Mouse (Mus musculus) hindbrain, embryonic 16.5 days (tissue): Measurements from ENCODE around the gene Txk. TPM values are rescaled to one million over a fixed set of nuclear protein-coding genes. Genes with fewer than 3 reads are reported as not detected.

Experiments used
- ATAC-seq: fragments of 200-750 bp; cut with Nextera tagmentation; 2 replicates; pipeline ENCODE4 v1.8.0; 2017; ENCODE audit warnings: moderate TSS enrichment, moderate library complexity
- H3K27ac ChIP-seq: fragments of 300-500 bp; sonication (generic); 2 replicates; pipeline ENCODE4 v1.5.1; 2014; ENCODE audit warnings: low read depth, mild to moderate bottlenecking, control low read depth, low read length, moderate library complexity
- H3K27me3 ChIP-seq: fragments of 300-500 bp; sonication (generic); replicated peaks from 2 replicates; pipeline ENCODE4 v1.6.1; 2014; ENCODE audit warnings: low read length; ENCODE audit not compliant: control insufficient read depth, insufficient read depth
- H3K36me3 ChIP-seq: fragments of 300-500 bp; sonication (generic); 2 replicates; pipeline ENCODE4 v1.6.1; 2014; ENCODE audit warnings: mild to moderate bottlenecking, low read length, moderate library complexity, mixed read lengths; ENCODE audit not compliant: control insufficient read depth, insufficient read depth
- H3K4me1 ChIP-seq: fragments of 300-500 bp; sonication (generic); 2 replicates; pipeline ENCODE4 v1.6.1; 2014; ENCODE audit warnings: low read depth, low read length; ENCODE audit not compliant: control insufficient read depth, insufficient read depth
- H3K4me2 ChIP-seq: fragments of 300-500 bp; sonication (generic); 2 replicates; pipeline ENCODE4 v1.6.1; 2014; ENCODE audit warnings: mild to moderate bottlenecking, low read length, control low read depth, moderate library complexity
- H3K4me3 ChIP-seq: fragments of 300-500 bp; sonication (generic); 2 replicates; pipeline ENCODE4 v1.5.1; 2014; ENCODE audit warnings: mild to moderate bottlenecking, low read length, control low read depth, moderate library complexity
- H3K9ac ChIP-seq: fragments of 300-500 bp; sonication (generic); 2 replicates; pipeline ENCODE4 v1.6.1; 2014; ENCODE audit warnings: low read depth, mild to moderate bottlenecking, control low read depth, low read length, moderate library complexity
- H3K9me3 ChIP-seq: fragments of 300-500 bp; sonication (generic); 2 replicates; pipeline ENCODE4 v1.6.1; 2014; ENCODE audit warnings: mild to moderate bottlenecking, low read length, moderate library complexity; ENCODE audit not compliant: control insufficient read depth
- WGBS: fragments of 180-500 bp; shearing (Covaris S2); extraction: QIAGEN DNeasy Blood & Tissue Kit; methylation state at CpG from one replicate; pipeline ENCODE4 v1.1.7; 2014; 5-methylcytosine and 5-hydroxymethylcytosine counted together
- polyA plus RNA-seq: library from polyadenylated mRNA; unstranded; fragments of >200 nt; fragmentation: Nextera tagmentation; extraction: Ambion mirVana; gene quantifications from 2 replicates; pipeline ENCODE4 v1.2.1, GENCODE M21; 2015

The Txk gene
- polyA plus RNA-seq, 1 experiment from 2014 or later = 0.23 TPM

DNA sequence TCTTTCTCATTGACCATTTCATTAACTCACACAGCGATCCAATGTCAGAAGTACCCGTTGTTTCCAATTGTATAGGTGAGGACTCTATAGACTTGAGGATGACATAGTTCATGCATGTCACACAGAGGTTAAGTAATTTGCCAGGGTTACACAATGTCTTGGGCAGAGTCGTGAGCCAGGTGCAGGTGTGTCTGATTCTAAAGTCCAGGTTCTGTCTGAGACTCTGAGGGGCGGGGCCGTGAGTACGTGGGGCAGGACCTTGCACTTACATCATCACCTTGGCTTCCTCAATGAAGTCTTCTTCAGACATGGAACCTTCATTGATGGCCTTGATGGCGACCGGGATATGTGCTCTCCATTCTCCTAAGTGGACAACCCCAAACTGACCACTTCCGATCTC, 42.6 kb downstream of the Txk start:
- 95% methylated on average over 9 of the region's 9 CpGs for WGBS

GRCm38 (mm10) chr5:72709451-72709850, 43.1 kb downstream of the Txk start:
- Histone ChIP-seq H3K27ac (no peak overlapping the region), H3K4me3 (no peak overlapping the region), H3K4me1 (no peaks in the 10 kb centered on the region), H3K4me2 (no peak overlapping the region), H3K27me3 (no peaks in the 10 kb centered on the region), H3K9me3 (peaks cover 7% of the 10 kb centered on the region), H3K9ac (no peak overlapping the region), H3K36me3 (no peaks in the 10 kb centered on the region)
- ATAC-seq = no peak
- 89% methylated on average over 13 of the region's 13 CpGs for WGBS

More for the DNA sequence above, 42.6 kb downstream of the Txk start:
- no peak overlapping the region for H3K4me3 ChIP-seq
- H3K4me2 ChIP-seq = no peak overlapping the region
- peaks cover 5% of the 10 kb centered on the region for H3K9me3 ChIP-seq
- no peak overlapping the region for H3K9ac ChIP-seq
- no peak for ATAC-seq
- no peak overlapping the region for H3K27ac ChIP-seq
- no peaks in the 10 kb centered on the region for H3K36me3 ChIP-seq
- H3K27me3 ChIP-seq = no peaks in the 10 kb centered on the region
- no peaks in the 10 kb centered on the region for H3K4me1 ChIP-seq

DNA sequence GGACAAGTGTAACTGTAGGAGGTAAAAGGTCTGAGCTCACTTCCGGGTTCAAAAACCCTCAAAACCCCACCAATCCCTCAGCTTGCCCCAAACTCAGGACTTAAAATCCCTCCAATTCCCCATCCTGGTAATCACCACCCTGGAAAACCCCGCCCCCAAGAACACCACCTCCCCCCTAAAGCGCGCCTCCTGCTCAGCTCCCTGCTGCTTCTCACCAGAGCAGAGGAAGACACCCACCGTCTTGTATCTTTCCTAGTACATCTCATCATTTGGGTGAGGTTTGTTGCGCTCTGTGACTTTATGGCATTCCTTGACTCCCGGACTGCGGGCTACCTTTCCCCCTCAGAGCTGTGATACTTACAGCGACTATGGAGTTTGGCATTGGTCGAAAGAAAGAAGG, 45.9 kb downstream of the Txk start:
- H3K9me3 ChIP-seq = peaks cover 7% of the 10 kb centered on the region
- H3K36me3 ChIP-seq = no peaks in the 10 kb centered on the region
- H3K4me2 ChIP-seq = no peak overlapping the region
- ATAC-seq = no peak
- no peak overlapping the region for H3K4me3 ChIP-seq
- 61% methylated on average over 10 of the region's 10 CpGs for WGBS
- H3K27me3 ChIP-seq = no peaks in the 10 kb centered on the region
- H3K4me1 ChIP-seq = no peaks in the 10 kb centered on the region
- no peak overlapping the region for H3K27ac ChIP-seq
- no peak overlapping the region for H3K9ac ChIP-seq

DNA sequence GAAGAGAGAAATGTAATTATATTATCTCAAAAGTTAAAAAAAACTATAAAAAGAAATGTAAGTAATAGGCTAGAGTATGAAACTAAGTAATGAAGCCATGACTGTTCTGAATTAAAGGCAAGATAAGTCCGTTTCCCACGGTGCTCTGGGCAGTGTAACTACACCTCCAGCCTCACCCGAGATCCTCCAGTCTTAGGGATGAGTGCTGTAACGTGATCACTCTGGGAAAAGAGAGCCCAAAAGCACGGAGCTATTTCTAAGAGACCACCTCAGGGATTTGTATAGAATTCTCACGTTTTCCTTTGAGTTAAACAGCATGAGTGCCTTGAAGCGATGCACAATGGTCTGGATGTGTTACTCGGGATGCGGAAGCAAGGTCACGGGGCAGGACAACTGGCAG, 46.5 kb downstream of the Txk start:
- Histone ChIP-seq H3K9me3 (peaks cover 7% of the 10 kb centered on the region), H3K4me2 (no peak overlapping the region; the same call in 1 of the 2 replicates), H3K9ac (no peak overlapping the region), H3K4me1 (no peaks in the 10 kb centered on the region), H3K27me3 (no peaks in the 10 kb centered on the region), H3K27ac (no peak overlapping the region), H3K4me3 (no peak overlapping the region), H3K36me3 (no peaks in the 10 kb centered on the region)
- no peak for ATAC-seq
- 52% methylated on average over 10 of the region's 10 CpGs for WGBS

GRCm38 (mm10) chr5:72702202-72702601, 50.4 kb downstream of the Txk start:
- peaks cover 10% of the 10 kb centered on the region for H3K4me1 ChIP-seq

GRCm38 (mm10) chr5:72699500-72699818, 53.1 kb downstream of the Txk start:
- no peak overlapping the region for H3K9ac ChIP-seq
- no peaks in the 10 kb centered on the region for H3K36me3 ChIP-seq
- peaks cover 10% of the 10 kb centered on the region for H3K4me1 ChIP-seq
- no peak overlapping the region; the same call in 1 of the 2 replicates for H3K27ac ChIP-seq
- H3K4me2 ChIP-seq = no peak overlapping the region
- no peaks in the 10 kb centered on the region for H3K27me3 ChIP-seq
- no peaks in the 10 kb centered on the region for H3K9me3 ChIP-seq
- ATAC-seq = peak; percentile 69
- no peak overlapping the region for H3K4me3 ChIP-seq
- WGBS = 56% methylated on average over 2 of the region's 2 CpGs

More at GRCm38 (mm10) chr5:72702202-72702601, 50.4 kb downstream of the Txk start:
- Histone ChIP-seq H3K4me2 (no peak overlapping the region), H3K27me3 (no peaks in the 10 kb centered on the region), H3K27ac (no peak overlapping the region), H3K9ac (no peak overlapping the region), H3K4me3 (no peak overlapping the region), H3K36me3 (no peaks in the 10 kb centered on the region), H3K9me3 (peaks cover 7% of the 10 kb centered on the region)
- no peak for ATAC-seq

DNA sequence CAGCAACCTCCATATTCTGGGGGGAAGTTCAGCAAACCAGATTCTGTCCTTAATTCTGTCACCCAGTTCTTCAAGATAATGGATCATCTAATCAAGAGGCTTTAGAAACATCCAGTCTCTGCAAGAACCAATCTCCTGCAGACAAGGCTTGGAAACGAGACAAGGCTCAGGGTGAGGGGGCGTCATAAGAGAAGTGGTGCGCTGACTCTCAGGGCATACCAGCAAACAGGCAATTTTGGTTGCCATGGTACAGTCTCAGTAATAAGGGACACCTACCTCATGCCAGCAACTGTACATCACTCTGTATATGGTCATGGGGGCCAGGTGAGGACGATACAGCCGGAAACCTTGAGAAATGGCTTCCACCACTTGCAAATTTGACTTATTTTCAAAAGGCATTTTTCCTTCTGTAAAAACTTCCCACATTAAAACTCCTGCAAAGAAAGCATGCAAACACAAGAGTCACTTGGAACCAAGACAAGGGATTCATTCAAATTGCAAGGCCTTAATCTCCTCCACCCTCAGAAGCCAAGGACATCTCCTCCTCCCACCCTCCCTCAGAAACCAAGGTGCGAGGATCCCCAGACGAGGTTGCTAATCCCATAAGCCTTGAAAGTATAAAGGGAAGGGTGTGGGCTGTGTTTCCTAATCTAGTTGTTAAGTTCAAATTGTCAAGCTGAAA, 53.6 kb downstream of the Txk start:
- H3K27ac ChIP-seq = peak overlapping the region; percentile 3
- H3K9me3 ChIP-seq = no peaks in the 10 kb centered on the region
- no peak overlapping the region for H3K9ac ChIP-seq
- H3K4me2 ChIP-seq = no peak overlapping the region
- WGBS = 64% methylated on average over 7 of the region's 7 CpGs
- no peaks in the 10 kb centered on the region for H3K36me3 ChIP-seq
- no peak overlapping the region for H3K4me3 ChIP-seq
- H3K27me3 ChIP-seq = no peaks in the 10 kb centered on the region
- ATAC-seq = peak; percentile 67
- peaks cover 10% of the 10 kb centered on the region for H3K4me1 ChIP-seq

- H3K4me2 ChIP-seq = no peak overlapping the region
- no peak overlapping the region for H3K9ac ChIP-seq
- no peak overlapping the region for H3K4me3 ChIP-seq
- peak overlapping the region; percentile 3 for H3K27ac ChIP-seq
- WGBS = 48% methylated on average over 3 of the region's 3 CpGs
- H3K27me3 ChIP-seq = no peaks in the 10 kb centered on the region
- ATAC-seq = peak; percentile 87
- H3K9me3 ChIP-seq = no peaks in the 10 kb centered on the region
- H3K36me3 ChIP-seq = no peaks in the 10 kb centered on the region
- peaks cover 10% of the 10 kb centered on the region for H3K4me1 ChIP-seq
Observed at GRCm38 (mm10) chr5:72698343-72698742, 54.2 kb downstream of the Txk start.

GRCm38 (mm10) chr5:72696491-72696890, 56.1 kb downstream of the Txk start:
- Histone ChIP-seq H3K9me3 (no peaks in the 10 kb centered on the region), H3K27ac (no peak overlapping the region), H3K36me3 (no peaks in the 10 kb centered on the region), H3K9ac (no peak overlapping the region), H3K4me3 (no peak overlapping the region), H3K27me3 (no peaks in the 10 kb centered on the region), H3K4me2 (no peak overlapping the region), H3K4me1 (peaks cover 10% of the 10 kb centered on the region)
- 58% methylated on average over 13 of the region's 13 CpGs for WGBS
- 0 out of 2 replicates have a peak, but pooled peaks have one; percentile 24 for ATAC-seq
